Mouse (Mus musculus) heart, postnatal 0 days (tissue): ENCODE measurements at regions not wholly inside any gene's neighbourhood (a gene's known extent, or its start where the extent isn't known, plus 50 kb on each side); places are given as distances from the start of the nearest gene placed in this dataset.

Experiments
- CTCF ChIP-seq: IDR thresholded peaks from 2 replicates; pipeline ENCODE4 v1.5.1; 2016; ENCODE audit warnings: antibody characterized with exemption, control low read depth, low read depth
- EP300 ChIP-seq: IDR thresholded peaks from 2 replicates; pipeline ENCODE4 v1.6.1; 2016; ENCODE audit warnings: antibody characterized with exemption, low read depth

DNA sequence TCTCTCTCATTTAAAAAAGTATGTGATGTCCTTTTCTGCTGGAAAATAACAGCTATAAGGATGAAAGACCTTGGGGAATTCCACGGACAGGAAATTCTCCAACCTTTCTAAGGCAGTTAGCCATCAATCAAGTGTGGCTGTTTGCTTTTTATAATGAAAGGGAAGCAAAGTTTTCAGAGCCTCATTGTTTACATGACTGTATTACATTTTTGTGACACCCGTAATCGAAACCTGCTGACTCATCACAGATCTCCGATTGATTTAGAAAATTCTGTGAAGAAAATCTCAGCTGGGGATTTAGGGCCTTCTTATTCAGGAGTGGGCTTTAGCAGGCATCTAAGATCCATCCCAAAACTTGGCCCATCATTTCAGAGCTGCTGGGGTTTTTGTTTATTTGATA is 72.4 kb upstream of the Mpp6 start:
- TF ChIP-seq EP300 (no peak), CTCF (no peak)
